Mouse (Mus musculus): ENCODE results near the gene Nck2. TPM values are rescaled to one million over a fixed set of nuclear protein-coding genes. Genes with fewer than 3 reads are reported as not detected.

Nck2 gene
- total RNA-seq, 1 experiment = 20.3 TPM

DNA sequence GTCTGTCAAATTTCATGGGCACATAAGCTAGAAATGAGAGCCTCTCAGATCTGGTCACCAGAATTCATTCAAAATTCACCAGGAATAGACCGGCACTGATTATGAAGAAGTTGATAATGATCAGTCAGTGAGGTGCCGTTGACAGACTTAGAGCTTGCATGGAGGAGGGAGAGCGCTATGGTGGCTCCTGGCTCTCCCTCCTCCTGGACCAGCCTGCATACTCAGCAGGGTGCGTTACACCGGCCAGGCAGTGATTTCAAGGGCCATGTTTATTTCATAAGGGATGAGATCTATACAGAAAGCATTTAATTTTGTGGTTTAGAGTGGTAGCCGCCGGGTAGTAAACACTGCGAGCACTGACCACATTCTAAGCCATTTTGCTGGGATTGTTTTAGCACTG lies 67.3 kb downstream of the Nck2 start:
- no peak for DNase-seq (ENCODE audit: low read depth, low spot score)
- H3K27ac ChIP-seq (ENCODE audit: insufficient read depth, low read depth, low read length, poor library complexity, severe bottlenecking) = no peak overlapping the region
- H3K4me3 ChIP-seq (ENCODE audit: insufficient read depth in 1 of 2, low read depth in 1 of 2, low read length in 2 of 2, poor library complexity in 1 of 2, severe bottlenecking in 1 of 2) = 0 out of 4 replicates have a peak overlapping the region, but pooled peaks of 1 of the 2 experiments have one; percentile 10
- in situ Hi-C loops (cut with MboI; ENCODE audit: low sequenced_read_pairs in 2 of 2, unreplicated experiment in 2 of 2) = no loop called here
- no peaks in the 10 kb centered on the region for H3K9me3 ChIP-seq (ENCODE audit: control insufficient read depth, insufficient read depth, low read depth, low read length)
- no peaks in the 10 kb centered on the region; the same call in 1 of the 2 replicates for H3K36me3 ChIP-seq (ENCODE audit: control insufficient read depth, insufficient read depth, low read length, poor library complexity, severe bottlenecking)
- no peak overlapping the region for H3K9ac ChIP-seq (ENCODE audit: insufficient read depth, low read depth, low read length, poor library complexity, severe bottlenecking)
- no peak for TF ChIP-seq CHD2 (IDR thresholded peaks at IDR 0.05; ENCODE audit: low read depth, low read length)
- TF ChIP-seq ZNF384 (IDR thresholded peaks at IDR 0.05; ENCODE audit: low read depth, low read length) = no peak
- TF ChIP-seq ZC3H11A (IDR thresholded peaks at IDR 0.05; ENCODE audit: borderline replicate concordance, low read depth, low read length) = no peak
- no peak for TF ChIP-seq HCFC1 (IDR thresholded peaks at IDR 0.05; ENCODE audit: borderline replicate concordance, insufficient read depth, low read length)
- TF ChIP-seq MAFK (IDR thresholded peaks at IDR 0.05; ENCODE audit: insufficient read depth, low read depth, low read length) = no peak
- H3K4me1 ChIP-seq (ENCODE audit: control insufficient read depth in 2 of 2, insufficient read depth in 2 of 2, low read length in 2 of 2, poor library complexity in 1 of 2) = no peaks in the 10 kb centered on the region

DNA sequence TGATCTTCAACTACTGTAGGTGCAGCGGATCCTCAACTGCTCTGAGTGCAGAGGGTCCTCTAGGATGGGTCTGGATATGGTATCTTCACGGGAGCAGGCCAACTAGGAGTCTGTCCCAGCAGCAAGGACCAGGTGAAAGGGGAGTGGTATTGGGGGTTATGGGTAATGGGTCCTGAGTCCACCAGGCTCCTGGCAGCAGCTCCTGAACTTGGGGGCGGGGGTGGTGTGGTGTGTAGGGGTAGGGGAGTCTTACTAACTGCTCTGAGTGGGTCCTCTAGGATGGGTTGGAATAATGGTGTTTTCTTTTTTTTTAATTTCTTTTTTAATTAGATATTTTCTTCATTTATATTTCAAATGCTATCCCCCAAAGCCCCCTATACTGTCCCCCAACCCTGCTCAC lies 73.0 kb downstream of the Nck2 start:
- in situ Hi-C loops (cut with MboI; ENCODE audit: low sequenced_read_pairs in 2 of 2, unreplicated experiment in 2 of 2) = no loop called here
- TF ChIP-seq HCFC1 (IDR thresholded peaks at IDR 0.05; ENCODE audit: borderline replicate concordance, insufficient read depth, low read length) = no peak
- DNase-seq (ENCODE audit: low read depth, low spot score) = no peak
- H3K4me1 ChIP-seq (ENCODE audit: control insufficient read depth in 2 of 2, insufficient read depth in 2 of 2, low read length in 2 of 2, poor library complexity in 1 of 2) = no peaks in the 10 kb centered on the region
- no peak overlapping the region for H3K27ac ChIP-seq (ENCODE audit: insufficient read depth, low read depth, low read length, poor library complexity, severe bottlenecking)
- no peak overlapping the region for H3K4me3 ChIP-seq (ENCODE audit: insufficient read depth in 1 of 2, low read depth in 1 of 2, low read length in 2 of 2, poor library complexity in 1 of 2, severe bottlenecking in 1 of 2)
- H3K9me3 ChIP-seq (ENCODE audit: control insufficient read depth, insufficient read depth, low read depth, low read length) = no peaks in the 10 kb centered on the region
- H3K9ac ChIP-seq (ENCODE audit: insufficient read depth, low read depth, low read length, poor library complexity, severe bottlenecking) = no peak overlapping the region
- H3K36me3 ChIP-seq (ENCODE audit: control insufficient read depth, insufficient read depth, low read length, poor library complexity, severe bottlenecking) = no peaks in the 10 kb centered on the region

DNA sequence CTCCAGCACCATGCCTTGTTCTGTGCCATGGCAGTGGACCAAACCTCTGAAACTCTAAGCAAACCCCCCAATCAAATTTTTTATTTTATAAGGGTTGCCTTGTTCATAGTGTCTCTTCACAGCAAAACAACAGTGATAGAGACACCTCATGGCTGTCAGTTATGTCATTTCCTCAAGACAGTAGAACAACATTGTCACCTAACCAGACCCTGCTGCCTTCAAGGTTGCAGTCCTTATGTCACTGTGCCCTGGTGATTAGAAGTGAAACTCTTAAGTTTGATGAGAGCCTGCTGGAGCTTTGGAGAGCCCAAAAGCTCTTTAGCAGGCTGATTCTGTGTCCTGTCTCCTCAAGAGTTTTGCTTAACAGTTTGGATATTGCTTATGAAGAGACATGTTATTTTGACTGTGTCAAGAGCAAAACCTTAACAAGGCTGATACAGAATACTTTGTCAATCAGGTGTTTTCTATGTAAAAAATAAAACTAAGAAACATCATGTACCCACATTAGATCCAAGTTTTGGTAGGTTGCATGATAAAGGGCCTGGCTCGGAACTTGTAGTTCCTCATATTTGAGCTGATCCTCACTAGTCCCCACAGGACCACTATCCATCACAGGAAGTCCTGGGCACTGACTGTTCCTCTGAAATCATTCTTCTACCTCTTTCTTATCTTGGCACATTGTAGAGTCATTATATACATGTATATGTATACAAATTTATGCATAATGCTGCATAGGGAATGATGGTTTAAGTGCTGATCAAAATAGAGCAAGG lies 76.0 kb downstream of the Nck2 start:
- Histone ChIP-seq H3K36me3 (ENCODE audit: control insufficient read depth, insufficient read depth, low read length, poor library complexity, severe bottlenecking) (no peaks in the 10 kb centered on the region), H3K4me3 (ENCODE audit: insufficient read depth in 1 of 2, low read depth in 1 of 2, low read length in 2 of 2, poor library complexity in 1 of 2, severe bottlenecking in 1 of 2) (no peak overlapping the region), H3K27ac (ENCODE audit: insufficient read depth, low read depth, low read length, poor library complexity, severe bottlenecking) (no peak overlapping the region), H3K4me1 (ENCODE audit: control insufficient read depth in 2 of 2, insufficient read depth in 2 of 2, low read length in 2 of 2, poor library complexity in 1 of 2) (no peaks in the 10 kb centered on the region), H3K9me3 (ENCODE audit: control insufficient read depth, insufficient read depth, low read depth, low read length) (no peaks in the 10 kb centered on the region), H3K9ac (ENCODE audit: insufficient read depth, low read depth, low read length, poor library complexity, severe bottlenecking) (no peak overlapping the region)
- no peak for TF ChIP-seq HCFC1 (IDR thresholded peaks at IDR 0.05; ENCODE audit: borderline replicate concordance, insufficient read depth, low read length)
- TF ChIP-seq MAFK (IDR thresholded peaks at IDR 0.05; ENCODE audit: insufficient read depth, low read depth, low read length) = no peak
- TF ChIP-seq ZNF384 (IDR thresholded peaks at IDR 0.05; ENCODE audit: low read depth, low read length) = no peak
- TF ChIP-seq CHD2 (IDR thresholded peaks at IDR 0.05; ENCODE audit: low read depth, low read length) = no peak
- TF ChIP-seq ZC3H11A (IDR thresholded peaks at IDR 0.05; ENCODE audit: borderline replicate concordance, low read depth, low read length) = no peak
- no peak for DNase-seq (ENCODE audit: low read depth, low spot score)
- in situ Hi-C loops (cut with MboI; ENCODE audit: low sequenced_read_pairs in 2 of 2, unreplicated experiment in 2 of 2) = no loop called here

DNA sequence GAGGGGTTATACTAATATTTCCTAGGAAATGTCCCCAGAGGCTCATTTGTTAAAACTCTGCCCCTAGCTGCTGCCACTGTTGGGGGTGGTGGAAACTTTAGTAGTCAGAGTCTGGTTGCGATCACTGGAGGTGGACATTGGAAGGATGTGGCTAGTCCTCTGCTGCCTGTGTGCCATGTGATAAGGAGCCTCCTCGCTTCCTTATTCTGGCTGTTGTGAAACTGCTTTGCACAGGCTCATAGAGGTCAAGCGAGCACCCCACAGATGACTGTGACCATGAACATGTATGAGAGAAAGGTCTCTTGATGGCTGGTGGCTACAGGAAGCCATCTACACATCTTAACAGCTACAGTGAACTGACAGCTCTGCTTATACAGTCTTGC lies 76.6 kb downstream of the Nck2 start:
- Histone ChIP-seq H3K9ac (ENCODE audit: insufficient read depth, low read depth, low read length, poor library complexity, severe bottlenecking) (no peak overlapping the region), H3K27ac (ENCODE audit: insufficient read depth, low read depth, low read length, poor library complexity, severe bottlenecking) (no peak overlapping the region), H3K4me3 (ENCODE audit: insufficient read depth in 1 of 2, low read depth in 1 of 2, low read length in 2 of 2, poor library complexity in 1 of 2, severe bottlenecking in 1 of 2) (no peak overlapping the region), H3K4me1 (ENCODE audit: control insufficient read depth in 2 of 2, insufficient read depth in 2 of 2, low read length in 2 of 2, poor library complexity in 1 of 2) (no peaks in the 10 kb centered on the region), H3K36me3 (ENCODE audit: control insufficient read depth, insufficient read depth, low read length, poor library complexity, severe bottlenecking) (no peaks in the 10 kb centered on the region), H3K9me3 (ENCODE audit: control insufficient read depth, insufficient read depth, low read depth, low read length) (no peaks in the 10 kb centered on the region)
- in situ Hi-C loops (cut with MboI; ENCODE audit: low sequenced_read_pairs in 2 of 2, unreplicated experiment in 2 of 2) = no loop called here
- no peak for DNase-seq (ENCODE audit: low read depth, low spot score)
- TF ChIP-seq HCFC1 (IDR thresholded peaks at IDR 0.05; ENCODE audit: borderline replicate concordance, insufficient read depth, low read length) (no peak), ZNF384 (IDR thresholded peaks at IDR 0.05; ENCODE audit: low read depth, low read length) (no peak), CHD2 (IDR thresholded peaks at IDR 0.05; ENCODE audit: low read depth, low read length) (no peak), ZC3H11A (IDR thresholded peaks at IDR 0.05; ENCODE audit: borderline replicate concordance, low read depth, low read length) (no peak), MAFK (IDR thresholded peaks at IDR 0.05; ENCODE audit: insufficient read depth, low read depth, low read length) (no peak)

DNA sequence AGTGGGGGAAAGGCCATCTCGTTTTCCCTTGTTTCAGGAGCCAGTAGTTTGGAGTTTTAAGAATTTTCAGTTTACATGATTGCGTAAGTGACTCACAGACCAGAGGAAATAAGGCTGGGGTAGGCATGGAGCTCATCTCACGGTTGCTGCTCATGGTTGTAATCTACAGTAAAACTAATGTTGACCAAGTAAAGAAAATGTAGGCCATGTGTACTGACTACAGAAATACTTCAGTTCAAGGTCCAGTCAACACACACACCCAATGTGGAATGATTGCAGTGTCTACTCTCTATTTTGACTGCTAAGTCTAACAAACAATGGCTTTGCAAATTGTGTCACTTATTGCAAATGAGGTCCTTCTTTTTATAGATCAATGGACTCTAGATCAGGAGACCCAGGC lies 77.1 kb downstream of the Nck2 start:
- H3K9ac ChIP-seq (ENCODE audit: insufficient read depth, low read depth, low read length, poor library complexity, severe bottlenecking) = no peak overlapping the region
- H3K4me1 ChIP-seq (ENCODE audit: control insufficient read depth in 2 of 2, insufficient read depth in 2 of 2, low read length in 2 of 2, poor library complexity in 1 of 2) = no peaks in the 10 kb centered on the region
- no peaks in the 10 kb centered on the region for H3K36me3 ChIP-seq (ENCODE audit: control insufficient read depth, insufficient read depth, low read length, poor library complexity, severe bottlenecking)
- no peak for DNase-seq (ENCODE audit: low read depth, low spot score)
- no peak overlapping the region for H3K27ac ChIP-seq (ENCODE audit: insufficient read depth, low read depth, low read length, poor library complexity, severe bottlenecking)
- no peak overlapping the region for H3K4me3 ChIP-seq (ENCODE audit: insufficient read depth in 1 of 2, low read depth in 1 of 2, low read length in 2 of 2, poor library complexity in 1 of 2, severe bottlenecking in 1 of 2)
- no peaks in the 10 kb centered on the region for H3K9me3 ChIP-seq (ENCODE audit: control insufficient read depth, insufficient read depth, low read depth, low read length)
- in situ Hi-C loops (cut with MboI; ENCODE audit: low sequenced_read_pairs in 2 of 2, unreplicated experiment in 2 of 2) = no loop called here
- no peak for TF ChIP-seq HCFC1 (IDR thresholded peaks at IDR 0.05; ENCODE audit: borderline replicate concordance, insufficient read depth, low read length)
- no peak for TF ChIP-seq ZC3H11A (IDR thresholded peaks at IDR 0.05; ENCODE audit: borderline replicate concordance, low read depth, low read length)
- no peak for TF ChIP-seq CHD2 (IDR thresholded peaks at IDR 0.05; ENCODE audit: low read depth, low read length)
- TF ChIP-seq ZNF384 (IDR thresholded peaks at IDR 0.05; ENCODE audit: low read depth, low read length) = no peak
- TF ChIP-seq MAFK (IDR thresholded peaks at IDR 0.05; ENCODE audit: insufficient read depth, low read depth, low read length) = no peak
